Mouse (Mus musculus): ENCODE data around the gene Gm20449.

DNA sequence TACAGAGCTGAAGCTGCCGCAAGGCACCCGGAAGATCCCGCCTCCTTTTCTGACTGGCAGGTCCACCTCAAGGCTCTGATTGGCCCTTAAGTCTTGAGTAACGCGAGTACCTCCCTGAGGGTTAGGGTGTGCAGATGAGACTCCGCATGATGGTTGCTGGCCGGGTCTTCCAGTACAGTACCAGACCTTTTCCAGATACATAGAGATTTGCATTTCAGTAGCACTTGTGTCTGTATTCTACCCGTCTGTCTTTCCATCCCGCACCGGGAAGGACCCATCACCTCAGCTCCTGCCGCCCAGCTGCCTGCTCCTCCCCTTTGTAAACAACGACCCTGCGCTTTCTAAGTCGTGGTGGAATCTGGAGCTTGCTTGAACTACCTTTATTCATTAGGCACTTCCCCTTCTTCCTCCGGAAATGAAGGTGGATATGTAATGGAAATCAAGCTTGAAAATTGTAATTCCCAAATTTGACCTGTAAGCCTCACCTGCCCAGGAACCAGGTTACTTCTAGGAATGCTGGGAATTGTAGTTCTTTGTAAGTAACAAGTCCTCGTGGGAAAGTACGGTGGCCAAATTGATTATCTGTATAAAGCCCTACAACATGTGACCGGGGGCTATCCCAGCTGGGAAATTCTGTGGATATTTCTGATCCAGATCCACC, at the start of gene Gm20449, which contains the start of gene AW146154:
- TF ChIP-seq EP300 (IDR thresholded peaks at IDR 0.05) (no peak), CTCF (IDR thresholded peaks at IDR 0.05) (no peak)

Measured in lung, postnatal 0 days (tissue).